Mouse (Mus musculus) hindbrain, embryonic 13.5 days (tissue): ENCODE results near the gene Best1. TPM values are rescaled to one million over a fixed set of nuclear protein-coding genes. Genes with fewer than 3 reads are reported as not detected.
A peak's percentile ranks its signal among the peaks of the same experiment; 100 is the strongest.

Source experiments
- ATAC-seq: fragments of 200-750 bp; cut with Nextera tagmentation; 2 replicates; pipeline ENCODE4 v1.8.0; 2017; ENCODE audit warnings: moderate TSS enrichment; ENCODE audit not compliant: low FRiP score
- H3K27ac ChIP-seq: fragments of 300-500 bp; sonication (generic); 2 replicates; pipeline ENCODE4 v1.5.1; 2015; ENCODE audit warnings: inconsistent platforms, mild to moderate bottlenecking, moderate library complexity
- H3K27me3 ChIP-seq: fragments of 300-500 bp; sonication (generic); 2 replicates; pipeline ENCODE4 v1.6.1; 2015; ENCODE audit warnings: mild to moderate bottlenecking, inconsistent platforms
- H3K36me3 ChIP-seq: fragments of 300-500 bp; sonication (generic); 2 replicates; pipeline ENCODE4 v1.6.1; 2015; ENCODE audit warnings: mild to moderate bottlenecking, inconsistent platforms
- H3K4me1 ChIP-seq: fragments of 300-500 bp; sonication (generic); replicated peaks from 2 replicates; pipeline ENCODE4 v1.6.1; 2015; ENCODE audit warnings: inconsistent platforms
- H3K4me2 ChIP-seq: fragments of 300-500 bp; sonication (generic); 2 replicates; pipeline ENCODE4 v1.6.1; 2015; ENCODE audit warnings: inconsistent platforms, mild to moderate bottlenecking, moderate library complexity
- H3K4me3 ChIP-seq: fragments of 300-500 bp; sonication (generic); 2 replicates; pipeline ENCODE4 v1.5.1; 2015; ENCODE audit warnings: mild to moderate bottlenecking, inconsistent platforms
- H3K9ac ChIP-seq: fragments of 300-500 bp; sonication (generic); 2 replicates; pipeline ENCODE4 v1.6.1; 2015; ENCODE audit warnings: mild to moderate bottlenecking, inconsistent platforms
- H3K9me3 ChIP-seq: fragments of 300-500 bp; sonication (generic); 2 replicates; pipeline ENCODE4 v1.6.1; 2016; ENCODE audit warnings: inconsistent platforms
- WGBS: fragments of 180-500 bp; shearing (Covaris S2); methylation state at CpG from one replicate; pipeline ENCODE4 v1.1.7; 2015; 5-methylcytosine and 5-hydroxymethylcytosine counted together
- polyA plus RNA-seq: library from polyadenylated mRNA; unstranded; fragments of >200 nt; fragmentation: Nextera tagmentation; extraction: Ambion mirVana; gene quantifications from 2 replicates; pipeline ENCODE4 v1.2.1, GENCODE M21; 2015

Best1 gene
- polyA plus RNA-seq, 1 experiment from 2014 or later, result 1.5 TPM

DNA sequence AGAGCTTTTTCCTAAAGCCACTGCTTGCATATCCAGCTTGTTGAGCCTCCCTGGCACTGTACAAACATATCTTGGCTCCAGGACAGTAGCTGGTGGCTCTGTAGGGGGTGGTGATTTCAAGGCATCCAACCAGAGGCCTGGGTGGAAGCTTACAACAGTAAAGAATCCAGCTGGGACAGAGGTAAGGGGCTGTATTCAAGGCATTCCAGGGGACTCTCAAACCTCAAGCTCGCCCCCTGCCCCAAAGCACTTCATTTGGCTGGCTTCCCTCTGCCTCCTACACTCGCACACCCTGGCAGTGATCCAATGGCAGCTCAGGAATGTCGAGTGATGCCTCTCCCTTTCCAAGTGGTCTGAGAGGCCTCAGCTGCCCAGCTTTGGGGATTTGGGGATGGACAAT lies 37.5 kb upstream of the Best1 start:
- Histone ChIP-seq H3K27me3 (peaks cover 18% of the 10 kb centered on the region), H3K4me2 (no peak overlapping the region), H3K27ac (no peak overlapping the region), H3K9ac (no peak overlapping the region), H3K4me3 (no peak overlapping the region), H3K9me3 (no peaks in the 10 kb centered on the region), H3K36me3 (no peaks in the 10 kb centered on the region), H3K4me1 (peaks cover 37% of the 10 kb centered on the region)
- 21% methylated on average over 3 of the region's 3 CpGs for WGBS
- no peak for ATAC-seq

DNA sequence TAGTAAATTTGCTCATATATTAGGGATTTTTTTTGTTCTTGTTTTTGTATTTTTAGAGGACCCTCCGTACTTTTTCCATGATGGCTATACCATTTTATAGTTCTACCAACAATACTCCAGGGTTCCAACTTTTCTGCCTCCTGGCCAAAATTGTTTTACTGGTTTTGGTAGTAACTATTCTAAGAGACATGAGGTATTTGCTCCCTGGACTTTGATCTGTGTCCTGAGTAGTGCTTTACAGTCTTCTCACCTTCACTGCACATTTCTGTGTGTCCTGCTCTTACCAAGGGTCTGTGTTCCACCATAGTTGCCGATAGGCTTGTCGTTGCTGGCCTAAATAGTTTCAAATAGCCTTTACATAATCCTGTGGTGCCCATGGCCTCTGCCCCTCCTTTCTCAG lies 36.9 kb upstream of the Best1 start:
- no peak overlapping the region for H3K4me2 ChIP-seq
- H3K4me1 ChIP-seq, result peaks cover 32% of the 10 kb centered on the region
- no peaks in the 10 kb centered on the region for H3K9me3 ChIP-seq
- 93% methylated on average over 3 of the region's 3 CpGs for WGBS
- ATAC-seq, result no peak
- H3K27me3 ChIP-seq, result peaks cover 18% of the 10 kb centered on the region
- no peak overlapping the region for H3K9ac ChIP-seq
- H3K4me3 ChIP-seq, result no peak overlapping the region
- H3K27ac ChIP-seq, result no peak overlapping the region
- H3K36me3 ChIP-seq, result no peaks in the 10 kb centered on the region

DNA sequence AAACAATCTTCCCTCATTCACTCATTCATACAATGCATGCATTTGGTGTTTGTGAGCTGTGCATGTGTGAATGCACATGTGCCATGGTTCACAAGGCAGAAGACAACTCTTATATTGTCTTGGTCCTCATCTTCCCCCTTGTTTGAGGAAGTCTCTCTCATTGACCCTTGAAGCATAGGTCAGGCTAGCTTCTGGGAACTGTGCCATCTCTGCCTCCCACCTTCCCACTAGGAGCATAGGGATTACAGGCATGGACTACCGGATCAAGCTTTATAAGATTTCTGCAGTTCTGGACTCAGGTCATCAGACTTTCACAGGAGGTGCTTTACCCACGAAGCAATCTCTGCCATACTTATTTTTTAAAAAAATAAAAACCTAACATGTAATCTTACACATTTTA lies 36.1 kb upstream of the Best1 start:
- ATAC-seq, result no peak
- peaks cover 16% of the 10 kb centered on the region for H3K27me3 ChIP-seq
- WGBS, result 61% methylated on average over 2 of the region's 2 CpGs
- H3K4me3 ChIP-seq, result no peak overlapping the region
- H3K4me1 ChIP-seq, result peaks cover 23% of the 10 kb centered on the region
- no peaks in the 10 kb centered on the region for H3K36me3 ChIP-seq
- no peak overlapping the region for H3K9ac ChIP-seq
- no peak overlapping the region for H3K27ac ChIP-seq
- no peaks in the 10 kb centered on the region for H3K9me3 ChIP-seq
- H3K4me2 ChIP-seq, result no peak overlapping the region

DNA sequence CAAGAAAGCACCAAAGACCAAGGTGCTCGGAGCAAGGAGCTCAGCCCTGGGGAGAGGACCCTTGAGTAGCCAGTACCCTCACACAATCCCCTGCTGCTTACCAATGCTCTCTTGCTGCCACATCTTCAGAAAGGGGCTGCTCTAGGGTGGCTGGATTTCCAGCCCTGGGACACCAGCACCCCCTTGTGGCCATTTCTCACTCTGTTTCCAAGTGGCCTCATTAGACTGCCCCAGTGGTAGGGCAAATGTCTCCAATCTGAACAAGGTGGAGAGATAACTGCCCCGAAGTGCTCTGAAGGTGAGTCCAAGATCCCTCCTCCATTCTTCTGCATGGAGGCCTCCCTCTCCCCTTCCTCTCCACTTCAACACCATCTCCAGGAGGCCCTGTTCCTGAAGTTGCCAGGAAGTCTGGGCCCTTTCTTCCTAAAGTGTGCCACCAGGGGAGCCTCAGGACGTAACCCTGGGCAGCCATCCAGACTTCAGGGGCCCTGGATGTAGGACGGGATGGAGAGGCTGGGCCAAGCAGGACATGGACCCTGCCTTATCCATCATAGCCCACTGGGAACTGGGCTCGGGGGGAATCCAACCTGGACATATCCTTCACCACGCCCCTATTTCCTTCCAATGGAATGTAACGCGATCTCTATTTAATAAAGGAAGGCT lies 33.5 kb upstream of the Best1 start:
- Histone ChIP-seq H3K4me2 (no peak overlapping the region), H3K9ac (no peak overlapping the region; the same call in 1 of the 2 replicates), H3K27me3 (peaks cover 10% of the 10 kb centered on the region; the same call in 1 of the 2 replicates), H3K4me1 (peaks cover 7% of the 10 kb centered on the region; the same call in 1 of the 2 replicates), H3K4me3 (no peak overlapping the region), H3K27ac (no peak overlapping the region), H3K36me3 (no peaks in the 10 kb centered on the region), H3K9me3 (no peaks in the 10 kb centered on the region)
- 64% methylated on average over 8 of the region's 8 CpGs for WGBS
- peak; percentile 68 for ATAC-seq

DNA sequence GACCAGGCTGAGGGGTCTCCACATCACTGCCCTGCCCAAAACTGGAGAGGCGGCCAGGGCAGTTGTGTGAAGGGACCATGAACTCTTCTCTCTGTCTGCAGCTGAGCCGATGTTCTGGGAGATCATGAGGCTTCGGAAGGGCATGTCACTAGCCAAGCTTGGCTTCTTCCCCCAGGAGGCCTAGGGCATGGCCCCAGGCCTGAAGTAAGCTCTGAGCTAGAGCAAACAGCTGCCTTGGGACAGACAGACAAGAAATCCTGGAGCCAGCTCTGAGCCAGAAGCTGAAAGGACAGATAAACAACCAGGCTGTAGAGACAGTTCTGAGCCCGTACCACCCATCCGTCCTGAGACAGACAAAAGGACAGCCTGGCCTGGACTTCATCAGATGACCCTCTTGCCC lies 32.9 kb upstream of the Best1 start:
- 82% methylated on average over 5 of the region's 5 CpGs for WGBS
- H3K27ac ChIP-seq, result no peak overlapping the region
- no peak overlapping the region for H3K4me3 ChIP-seq
- no peak overlapping the region; the same call in 1 of the 2 replicates for H3K9ac ChIP-seq
- no peaks in the 10 kb centered on the region for H3K9me3 ChIP-seq
- peak; percentile 7; the same call in 1 of the 2 replicates for ATAC-seq
- peaks cover 5% of the 10 kb centered on the region; the same call in 1 of the 2 replicates for H3K4me1 ChIP-seq
- H3K27me3 ChIP-seq, result peaks cover 8% of the 10 kb centered on the region; the same call in 1 of the 2 replicates
- H3K36me3 ChIP-seq, result no peaks in the 10 kb centered on the region
- H3K4me2 ChIP-seq, result no peak overlapping the region

DNA sequence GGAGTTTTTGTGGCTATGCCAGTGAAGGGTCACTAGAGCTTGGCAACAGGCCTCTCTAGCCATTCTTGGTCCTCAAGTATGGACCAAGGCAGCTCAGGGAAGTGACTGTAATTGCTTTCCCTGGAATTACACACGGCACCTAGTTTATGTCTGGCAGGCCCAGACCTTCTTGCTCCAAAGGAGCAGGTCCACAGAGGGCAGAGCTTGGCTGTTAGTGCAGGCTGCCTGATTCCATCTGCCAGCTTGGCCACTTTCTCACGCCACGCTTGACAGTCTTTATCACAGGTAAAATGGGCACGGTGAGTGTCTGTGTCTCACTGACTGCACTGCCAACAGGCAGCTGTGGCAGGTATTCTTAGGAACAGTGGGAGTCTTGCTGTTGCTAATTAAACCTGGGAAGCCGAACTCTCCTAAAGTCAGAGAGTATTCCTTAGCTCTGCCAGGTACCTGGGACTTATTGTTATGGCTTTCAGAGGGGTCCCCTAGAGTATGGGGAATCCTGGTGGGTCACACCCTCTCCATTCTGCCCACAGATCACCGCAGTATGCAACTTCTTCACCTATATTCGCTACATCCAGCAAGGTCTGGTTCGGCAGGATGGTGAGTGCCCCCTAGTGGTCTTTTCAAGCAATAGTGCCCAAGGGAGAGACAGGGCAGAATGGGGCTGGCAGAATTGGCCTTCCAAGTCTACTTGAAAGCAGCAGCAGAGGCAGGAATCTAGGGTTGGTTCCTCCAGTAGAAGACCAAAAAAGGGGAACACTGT lies 32.0 kb upstream of the Best1 start:
- Histone ChIP-seq H3K4me1 (no peaks in the 10 kb centered on the region; the same call in 1 of the 2 replicates), H3K27ac (no peak overlapping the region), H3K27me3 (peaks cover 8% of the 10 kb centered on the region; the same call in 1 of the 2 replicates), H3K9me3 (no peaks in the 10 kb centered on the region), H3K9ac (0 out of 2 replicates have a peak overlapping the region, but pooled peaks have one; percentile 4), H3K4me2 (no peak overlapping the region), H3K36me3 (peaks cover 1% of the 10 kb centered on the region), H3K4me3 (no peak overlapping the region)
- WGBS, result 41% methylated on average over 8 of the region's 8 CpGs
- 0 out of 2 replicates have a peak, but pooled peaks have one; percentile 22 for ATAC-seq

DNA sequence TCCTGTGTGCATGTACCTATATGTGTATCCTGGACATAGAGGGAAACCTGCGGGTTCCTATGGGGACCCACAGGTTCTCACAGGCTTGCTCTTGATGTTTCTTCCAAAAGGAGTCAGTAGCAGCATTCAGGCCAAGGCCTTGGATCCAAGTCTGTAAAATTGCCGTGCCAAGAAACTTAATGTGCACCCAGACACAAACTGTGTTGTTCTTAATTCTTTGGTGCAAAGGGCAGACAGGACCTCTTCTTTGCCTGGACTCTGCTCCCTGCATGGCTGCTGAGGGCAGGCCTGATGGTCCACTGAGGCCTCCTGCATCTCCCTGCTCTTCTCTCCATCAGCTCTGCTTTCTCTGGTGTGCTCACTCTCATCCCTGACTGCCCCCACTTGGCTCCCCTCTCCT lies 28.3 kb upstream of the Best1 start:
- Histone ChIP-seq H3K9me3 (no peaks in the 10 kb centered on the region), H3K4me3 (no peak overlapping the region), H3K9ac (no peak overlapping the region), H3K4me2 (no peak overlapping the region), H3K27me3 (peaks cover 8% of the 10 kb centered on the region; the same call in 1 of the 2 replicates), H3K27ac (no peak overlapping the region), H3K36me3 (peaks cover 15% of the 10 kb centered on the region), H3K4me1 (peaks cover 8% of the 10 kb centered on the region)
- no peak for ATAC-seq
- 85% methylated on average over 2 of the region's 2 CpGs for WGBS

DNA sequence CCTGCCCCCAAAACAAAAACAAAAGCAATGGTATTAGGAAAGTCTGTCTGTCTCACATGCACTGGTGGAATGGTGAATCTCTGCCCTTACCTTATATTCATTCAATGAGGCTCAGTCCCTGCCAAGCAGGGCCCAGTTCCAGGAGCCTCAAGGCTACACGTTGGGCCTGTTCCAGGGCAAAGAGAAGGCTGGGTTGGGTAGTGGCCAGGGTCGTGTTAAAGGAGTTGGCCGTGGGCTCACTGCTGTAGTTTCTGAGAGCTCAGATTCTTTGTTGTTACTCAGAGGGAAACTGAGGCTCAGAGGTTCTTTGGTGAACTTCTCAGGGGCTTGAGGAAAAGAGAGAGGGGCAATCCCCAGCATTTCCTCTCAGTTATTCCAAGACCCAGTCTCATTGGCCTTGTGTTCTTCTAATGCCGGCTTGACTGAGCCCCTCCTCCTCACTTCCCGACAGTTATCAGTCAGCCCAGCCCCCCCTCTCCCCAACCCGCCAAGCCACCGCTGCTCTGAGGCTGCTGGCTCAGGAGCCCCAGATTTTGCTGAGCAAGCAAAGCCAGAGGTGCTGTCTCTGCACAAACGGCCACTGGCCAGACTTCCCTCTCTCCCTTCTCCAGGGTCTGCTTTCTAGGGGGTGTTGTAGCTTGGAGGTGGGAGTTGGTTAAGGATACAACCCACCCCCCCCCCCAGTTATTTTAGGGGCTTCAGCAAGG lies 23.9 kb upstream of the Best1 start:
- Histone ChIP-seq H3K4me2 (no peak overlapping the region), H3K9me3 (no peaks in the 10 kb centered on the region), H3K36me3 (peaks cover 15% of the 10 kb centered on the region), H3K4me3 (no peak overlapping the region), H3K27ac (peak overlapping the region; percentile 64), H3K27me3 (no peaks in the 10 kb centered on the region), H3K9ac (no peak overlapping the region), H3K4me1 (peaks cover 22% of the 10 kb centered on the region)
- 18% methylated on average over 8 of the region's 8 CpGs for WGBS
- peak; percentile 34 for ATAC-seq

DNA sequence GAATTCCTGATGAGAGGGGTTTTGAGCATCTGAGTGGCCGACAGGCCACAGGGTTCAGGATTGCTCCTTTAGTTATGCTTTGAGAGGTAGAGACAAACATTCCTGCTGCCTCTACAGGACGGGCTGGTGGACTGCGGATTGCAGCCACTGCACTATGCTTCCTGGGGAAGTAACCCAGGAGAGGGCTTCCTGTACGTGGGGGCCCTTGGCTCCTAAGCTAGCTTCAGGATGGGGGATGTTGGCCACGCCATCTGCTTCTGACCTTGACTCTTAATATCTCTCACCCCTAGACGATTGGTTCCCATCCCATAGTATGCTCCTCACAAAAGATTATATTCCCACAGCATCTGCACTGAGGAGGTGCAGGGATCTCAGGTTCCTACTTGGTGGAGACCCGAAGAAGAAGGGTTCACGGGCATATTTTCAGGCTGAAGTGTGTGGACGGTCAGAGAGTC lies 21.9 kb upstream of the Best1 start:
- no peak for ATAC-seq
- 64% methylated on average over 9 of the region's 9 CpGs for WGBS
- Histone ChIP-seq H3K4me3 (no peak overlapping the region), H3K9ac (no peak overlapping the region), H3K27ac (no peak overlapping the region), H3K4me2 (no peak overlapping the region), H3K9me3 (no peaks in the 10 kb centered on the region), H3K36me3 (peaks cover 13% of the 10 kb centered on the region), H3K27me3 (peaks cover 9% of the 10 kb centered on the region; the same call in 1 of the 2 replicates), H3K4me1 (peaks cover 38% of the 10 kb centered on the region)

DNA sequence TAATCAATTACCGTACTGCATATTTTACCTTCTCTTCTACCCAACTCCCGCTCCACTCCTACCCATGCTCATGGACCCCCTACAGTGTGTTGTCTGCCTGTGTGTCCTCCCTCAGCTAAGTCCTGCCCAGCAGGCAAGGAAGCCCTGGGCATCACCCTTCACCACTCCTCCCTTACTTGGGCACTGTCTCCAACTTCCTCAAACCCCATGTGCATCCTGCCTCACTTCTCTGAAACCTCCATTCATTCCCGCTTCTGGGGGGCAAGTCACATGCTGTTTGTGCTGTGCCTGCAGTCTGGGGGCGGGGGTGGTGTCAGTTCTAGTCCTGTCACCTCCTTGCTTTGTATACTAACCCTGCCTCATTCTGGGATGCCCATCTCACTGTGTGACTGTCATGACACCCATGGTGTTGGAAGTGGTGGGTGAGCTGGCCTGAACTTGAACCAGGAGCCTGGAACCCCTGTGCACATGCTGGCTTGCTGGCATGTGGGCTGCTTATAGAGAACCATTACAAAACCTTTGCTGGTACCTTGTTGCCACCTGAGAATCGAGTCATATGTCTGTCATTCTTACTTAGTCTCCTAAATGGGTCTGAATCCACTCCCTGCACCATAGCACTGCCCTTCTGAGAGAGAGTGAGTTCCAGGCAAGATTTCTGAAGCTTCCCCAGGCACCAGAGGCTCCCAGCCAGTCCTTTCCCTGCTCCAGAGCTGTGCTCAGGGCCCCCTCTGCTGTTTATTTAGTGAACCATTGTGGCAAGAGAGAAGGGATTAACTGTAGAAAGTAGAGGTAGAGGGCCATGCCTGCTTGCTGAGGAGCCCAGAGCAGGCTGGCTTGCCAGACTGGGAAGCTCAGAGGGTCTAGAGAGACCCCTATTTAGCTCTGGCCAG lies 21.2 kb upstream of the Best1 start:
- Histone ChIP-seq H3K27me3 (peaks cover 9% of the 10 kb centered on the region; the same call in 1 of the 2 replicates), H3K9ac (0 out of 2 replicates have a peak overlapping the region, but pooled peaks have one; percentile 13), H3K27ac (0 out of 2 replicates have a peak overlapping the region, but pooled peaks have one; percentile 2), H3K36me3 (peaks cover 6% of the 10 kb centered on the region), H3K9me3 (no peaks in the 10 kb centered on the region), H3K4me2 (no peak overlapping the region), H3K4me1 (peaks cover 45% of the 10 kb centered on the region), H3K4me3 (no peak overlapping the region)
- 63% methylated on average over 5 of the region's 5 CpGs for WGBS
- no peak for ATAC-seq

DNA sequence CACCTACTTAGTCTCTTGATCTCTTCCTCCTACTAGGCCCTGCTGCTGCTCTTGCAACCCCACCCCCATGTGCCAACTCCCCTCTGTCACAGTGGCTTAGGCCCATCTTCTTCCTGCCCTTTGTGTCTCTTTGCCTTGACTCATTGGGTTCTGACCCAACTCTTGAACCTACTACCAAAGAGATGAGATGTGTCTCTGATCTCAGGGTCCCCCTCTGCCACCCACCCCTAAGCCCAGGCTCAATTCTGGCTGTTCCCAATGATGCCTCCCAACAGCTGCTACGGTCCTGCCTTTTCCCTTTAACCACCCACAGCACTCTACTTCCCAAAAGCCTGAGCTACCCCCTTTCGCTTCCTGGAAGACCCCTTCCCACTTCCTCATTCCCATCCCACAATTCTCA lies 20.5 kb upstream of the Best1 start:
- H3K27ac ChIP-seq, result no peak overlapping the region
- H3K4me1 ChIP-seq, result peaks cover 47% of the 10 kb centered on the region
- no peak overlapping the region for H3K4me2 ChIP-seq
- peaks cover under 1% of the 10 kb centered on the region; the same call in 1 of the 2 replicates for H3K36me3 ChIP-seq
- H3K9me3 ChIP-seq, result no peaks in the 10 kb centered on the region
- WGBS, result 88% methylated on average over 2 of the region's 2 CpGs
- H3K27me3 ChIP-seq, result peaks cover 9% of the 10 kb centered on the region; the same call in 1 of the 2 replicates
- ATAC-seq, result no peak
- no peak overlapping the region for H3K4me3 ChIP-seq
- no peak overlapping the region for H3K9ac ChIP-seq
